Mouse (Mus musculus) midbrain, embryonic 14.5 days (tissue): ENCODE data around the gene Zbtb41. TPM values are rescaled to one million over a fixed set of nuclear protein-coding genes. Genes with fewer than 3 reads are reported as not detected.
A peak's percentile ranks its signal among the peaks of the same experiment; 100 is the strongest.

Experiments used
- ATAC-seq: fragments of 200-750 bp; cut with Nextera tagmentation; 2 replicates; pipeline ENCODE4 v1.8.0; 2017; ENCODE audit warnings: moderate number of reproducible peaks, moderate library complexity; ENCODE audit not compliant: low FRiP score, low TSS enrichment
- DNase-seq: peaks from one replicate; pipeline ENCODE4 v3.0.0-alpha.2; 2015
- H3K27ac ChIP-seq: fragments of 300-500 bp; sonication (generic); replicated peaks from 2 replicates; pipeline ENCODE4 v1.5.1; 2014; ENCODE audit warnings: mild to moderate bottlenecking, low read depth, low read length, moderate library complexity
- H3K27me3 ChIP-seq: fragments of 300-500 bp; sonication (generic); 2 replicates; pipeline ENCODE4 v1.6.1; 2014; ENCODE audit warnings: low read length, control low read depth, mixed read lengths; ENCODE audit not compliant: control insufficient read depth, insufficient read depth
- H3K36me3 ChIP-seq: fragments of 300-500 bp; sonication (generic); 2 replicates; pipeline ENCODE4 v1.6.1; 2014; ENCODE audit warnings: low read length, control low read depth; ENCODE audit not compliant: control insufficient read depth, insufficient read depth
- H3K4me1 ChIP-seq: fragments of 300-500 bp; sonication (generic); 2 replicates; pipeline ENCODE4 v1.6.1; 2014; ENCODE audit warnings: mild to moderate bottlenecking, antibody characterized with exemption, low read length, control low read depth; ENCODE audit not compliant: control insufficient read depth, insufficient read depth
- H3K4me2 ChIP-seq: fragments of 300-500 bp; sonication (generic); 2 replicates; pipeline ENCODE4 v1.6.1; 2014; ENCODE audit warnings: mild to moderate bottlenecking, low read length, moderate library complexity
- H3K4me3 ChIP-seq: fragments of 300-500 bp; sonication (generic); replicated peaks from 2 replicates; pipeline ENCODE4 v1.5.1; 2014; ENCODE audit warnings: low read depth, low read length
- H3K9ac ChIP-seq: fragments of 300-500 bp; sonication (generic); replicated peaks from 2 replicates; pipeline ENCODE4 v1.6.1; 2014; ENCODE audit warnings: mild to moderate bottlenecking, low read length, moderate library complexity
- H3K9me3 ChIP-seq: fragments of 300-500 bp; sonication (generic); 2 replicates; pipeline ENCODE4 v1.6.1; 2016; ENCODE audit warnings: low read length, control low read depth, mixed read lengths; ENCODE audit not compliant: control insufficient read depth
- WGBS: fragments of 180-500 bp; shearing (Covaris S2); extraction: QIAGEN DNeasy Blood & Tissue Kit; methylation state at CpG from one replicate; pipeline ENCODE4 v1.1.7; 2014; 5-methylcytosine and 5-hydroxymethylcytosine counted together
- polyA plus RNA-seq: library from polyadenylated mRNA; unstranded; fragments of >200 nt; fragmentation: Nextera tagmentation; extraction: Ambion mirVana; gene quantifications from 2 replicates; pipeline ENCODE4 v1.2.1, GENCODE M21; 2014

The Zbtb41 gene
- polyA plus RNA-seq, 1 experiment from 2014 or later = 35.9 TPM

GRCm38 (mm10) chr1:139454340-139455225, 32.5 kb downstream of the Zbtb41 start, which contains the start of gene Aspm:
Aspm (plus strand) TSS chr1:139454772.
- peak within 1 kb of the TSS; percentile 36 for H3K9ac ChIP-seq
- peak; percentile 99 for ATAC-seq
- peaks cover 3% of the 10 kb centered on the region; the same call in 1 of the 2 replicates for H3K4me1 ChIP-seq
- H3K4me2 ChIP-seq = peak within 1 kb of the TSS; percentile 85
- under 1% methylated on average over 65 of the region's 65 CpGs for WGBS
- no peak within 1 kb of the TSS for H3K27ac ChIP-seq
- no peaks in the 10 kb centered on the region for H3K9me3 ChIP-seq
- peak within 1 kb of the TSS; percentile 58 for H3K4me3 ChIP-seq
- no peaks in the 10 kb centered on the region for H3K27me3 ChIP-seq
- peak; percentile 95 for DNase-seq
- H3K36me3 ChIP-seq = 0 out of 2 replicates have a peak, but pooled peaks cover 4% of the 10 kb centered on the region

GRCm38 (mm10) chr1:139455226-139455869, 33.3 kb downstream of the Zbtb41 start:
- 1% methylated on average over 17 of the region's 17 CpGs for WGBS
- ATAC-seq (peak; percentile 6), DNase-seq (no peak)
- Histone ChIP-seq H3K4me2 (peak overlapping the region; percentile 85), H3K36me3 (0 out of 2 replicates have a peak, but pooled peaks cover 4% of the 10 kb centered on the region), H3K4me1 (peaks cover 3% of the 10 kb centered on the region; the same call in 1 of the 2 replicates), H3K4me3 (peak overlapping the region; percentile 58), H3K27ac (no peak overlapping the region), H3K27me3 (no peaks in the 10 kb centered on the region), H3K9me3 (no peaks in the 10 kb centered on the region), H3K9ac (peak overlapping the region; percentile 36)

GRCm38 (mm10) chr1:139460807-139461206, 38.7 kb downstream of the Zbtb41 start:
- Histone ChIP-seq H3K9ac (no peak overlapping the region), H3K4me1 (no peaks in the 10 kb centered on the region), H3K36me3 (0 out of 2 replicates have a peak, but pooled peaks cover 9% of the 10 kb centered on the region), H3K27me3 (no peaks in the 10 kb centered on the region), H3K4me2 (no peak overlapping the region), H3K27ac (no peak overlapping the region), H3K4me3 (no peak overlapping the region), H3K9me3 (no peaks in the 10 kb centered on the region)
- WGBS = 87% methylated on average over 5 of the region's 5 CpGs
- DNase-seq (no peak), ATAC-seq (no peak)

- 93% methylated on average over 11 of the region's 11 CpGs for WGBS
- no peak for ATAC-seq
- no peak overlapping the region for H3K4me3 ChIP-seq
- no peak overlapping the region for H3K4me2 ChIP-seq
- DNase-seq = no peak
- no peak overlapping the region for H3K27ac ChIP-seq
- no peaks in the 10 kb centered on the region for H3K9me3 ChIP-seq
- no peak overlapping the region for H3K9ac ChIP-seq
- no peaks in the 10 kb centered on the region for H3K27me3 ChIP-seq
- no peaks in the 10 kb centered on the region for H3K4me1 ChIP-seq
- H3K36me3 ChIP-seq = 0 out of 2 replicates have a peak, but pooled peaks cover 9% of the 10 kb centered on the region
Measured at GRCm38 (mm10) chr1:139465936-139466335, 43.8 kb downstream of the Zbtb41 start.

GRCm38 (mm10) chr1:139478898-139479297, 56.8 kb downstream of the Zbtb41 start:
- no peak overlapping the region for H3K4me2 ChIP-seq
- H3K9me3 ChIP-seq = no peaks in the 10 kb centered on the region
- peaks cover 21% of the 10 kb centered on the region for H3K36me3 ChIP-seq
- WGBS = 91% methylated on average over 11 of the region's 11 CpGs
- ATAC-seq (no peak), DNase-seq (peak; percentile 17)
- no peak overlapping the region for H3K27ac ChIP-seq
- H3K9ac ChIP-seq = no peak overlapping the region
- no peaks in the 10 kb centered on the region for H3K4me1 ChIP-seq
- no peaks in the 10 kb centered on the region for H3K27me3 ChIP-seq
- no peak overlapping the region for H3K4me3 ChIP-seq

GRCm38 (mm10) chr1:139480246-139480645, 58.2 kb downstream of the Zbtb41 start:
- H3K27ac ChIP-seq = no peak overlapping the region
- ATAC-seq (no peak), DNase-seq (peak; percentile 2)
- H3K36me3 ChIP-seq = peaks cover 12% of the 10 kb centered on the region
- H3K9me3 ChIP-seq = no peaks in the 10 kb centered on the region
- no peaks in the 10 kb centered on the region for H3K27me3 ChIP-seq
- H3K4me3 ChIP-seq = no peak overlapping the region
- no peak overlapping the region for H3K9ac ChIP-seq
- H3K4me2 ChIP-seq = no peak overlapping the region
- 96% methylated on average over 8 of the region's 8 CpGs for WGBS
- H3K4me1 ChIP-seq = no peaks in the 10 kb centered on the region

GRCm38 (mm10) chr1:139481146-139481545, 59.1 kb downstream of the Zbtb41 start:
- DNase-seq = peak; percentile 15
- 84% methylated on average over 4 of the region's 4 CpGs for WGBS
- H3K9ac ChIP-seq = no peak overlapping the region
- H3K27me3 ChIP-seq = no peaks in the 10 kb centered on the region
- no peak overlapping the region for H3K4me2 ChIP-seq
- peaks cover 11% of the 10 kb centered on the region; the same call in 1 of the 2 replicates for H3K36me3 ChIP-seq
- H3K27ac ChIP-seq = no peak overlapping the region
- H3K4me1 ChIP-seq = no peaks in the 10 kb centered on the region
- no peaks in the 10 kb centered on the region for H3K9me3 ChIP-seq
- no peak for ATAC-seq
- no peak overlapping the region for H3K4me3 ChIP-seq

- DNase-seq (no peak), ATAC-seq (no peak)
- Histone ChIP-seq H3K4me3 (no peak overlapping the region), H3K9me3 (no peaks in the 10 kb centered on the region), H3K9ac (no peak overlapping the region), H3K4me1 (no peaks in the 10 kb centered on the region), H3K27ac (no peak overlapping the region), H3K4me2 (no peak overlapping the region), H3K27me3 (no peaks in the 10 kb centered on the region), H3K36me3 (peaks cover 23% of the 10 kb centered on the region)
- 64% methylated on average over 3 of the region's 3 CpGs for WGBS
Measured at GRCm38 (mm10) chr1:139494630-139495029, 72.5 kb downstream of the Zbtb41 start.
